Mouse (Mus musculus): Measurements from ENCODE around the gene Nlrp6.

Gene Nlrp6

GRCm38 (mm10) chr7:140912846-140913482, 7.7 kb upstream of the Nlrp6 start:
- WGBS = 79% methylated on average over 5 of the region's 5 CpGs

GRCm38 (mm10) chr7:140914031-140914690, 6.5 kb upstream of the Nlrp6 start:
- WGBS = 89% methylated on average over 8 of the region's 8 CpGs

- 80% methylated on average over 4 of the region's 4 CpGs for WGBS
These were observed 791 bp upstream of the Nlrp6 start for GRCm38 (mm10) chr7:140919911-140920310.

GRCm38 (mm10) chr7:140921225-140921975, 698 bp downstream of the Nlrp6 start:
- WGBS = 53% methylated on average over 22 of the region's 22 CpGs

GRCm38 (mm10) chr7:140922398-140923069, 1.8 kb downstream of the Nlrp6 start:
- under 1% methylated on average over 49 of the region's 49 CpGs for WGBS

- 19% methylated on average over 30 of the region's 30 CpGs for WGBS
These were observed 2.5 kb downstream of the Nlrp6 start for GRCm38 (mm10) chr7:140923070-140923775.

GRCm38 (mm10) chr7:140927181-140927580, 6.5 kb downstream of the Nlrp6 start:
- WGBS = 92% methylated on average over 6 of the region's 6 CpGs

GRCm38 (mm10) chr7:140938436-140938835, 17.7 kb downstream of the Nlrp6 start:
- WGBS = 52% methylated on average over 3 of the region's 3 CpGs

GRCm38 (mm10) chr7:140938896-140939295, 18.2 kb downstream of the Nlrp6 start:
- WGBS = 48% methylated on average over 2 of the region's 2 CpGs

GRCm38 (mm10) chr7:140939669-140940171, 19.0 kb downstream of the Nlrp6 start:
- WGBS = 34% methylated on average over 8 of the region's 8 CpGs

GRCm38 (mm10) chr7:140941222-140942051, 20.7 kb downstream of the Nlrp6 start, which contains the start of gene Pgghg:
Pgghg (plus strand) TSS chr7:140941391.
- 2% methylated on average over 33 of the region's 33 CpGs for WGBS

- 69% methylated on average over 9 of the region's 9 CpGs for WGBS
These were observed 21.6 kb downstream of the Nlrp6 start for GRCm38 (mm10) chr7:140942341-140942740.

- WGBS = 90% methylated on average over 10 of the region's 10 CpGs
These were observed 22.1 kb downstream of the Nlrp6 start for GRCm38 (mm10) chr7:140942811-140943210.

GRCm38 (mm10) chr7:140943356-140943755, 22.7 kb downstream of the Nlrp6 start:
- WGBS = 86% methylated on average over 4 of the region's 4 CpGs

GRCm38 (mm10) chr7:140944236-140944635, 23.5 kb downstream of the Nlrp6 start:
- 96% methylated on average over 7 of the region's 7 CpGs for WGBS

- 98% methylated on average over 5 of the region's 5 CpGs for WGBS
These were observed 24.5 kb downstream of the Nlrp6 start for GRCm38 (mm10) chr7:140945247-140945646.

- 94% methylated on average over 10 of the region's 10 CpGs for WGBS
These were observed 25.6 kb downstream of the Nlrp6 start for GRCm38 (mm10) chr7:140946311-140946710.

GRCm38 (mm10) chr7:140946980-140947379, 26.3 kb downstream of the Nlrp6 start:
- whole genome bisulfite sequencing = 80% methylated on average over 7 of the region's 7 CpGs

- WGBS = 91% methylated on average over 8 of the region's 8 CpGs
These were observed 27.5 kb downstream of the Nlrp6 start for GRCm38 (mm10) chr7:140948161-140948560.

GRCm38 (mm10) chr7:140949255-140949654, 28.6 kb downstream of the Nlrp6 start:
- 89% methylated on average over 6 of the region's 6 CpGs for WGBS

All from cerebral cortex, adult 2 months (tissue).